Mouse (Mus musculus) small intestine, adult 2 months (tissue): ENCODE measurements around the gene Agt.

Experiments
- CTCF ChIP-seq: fragments of 200-500 bp; IDR thresholded peaks from 2 replicates; pipeline ENCODE4 v1.5.1; 2012; ENCODE audit warnings: low read depth, mild to moderate bottlenecking, control low read depth, inconsistent platforms, low read length, moderate library complexity, mixed read lengths; ENCODE audit not compliant: insufficient replicate concordance, insufficient read length; ENCODE audit errors: extremely low read depth
- POLR2A ChIP-seq: fragments of 200-500 bp; IDR thresholded peaks from 2 replicates; pipeline ENCODE4 v1.6.1; 2012; ENCODE audit warnings: low read depth, mild to moderate bottlenecking, control low read depth, inconsistent platforms, low read length, moderate library complexity

- TF ChIP-seq CTCF (no peak), POLR2A (no peak)
Measured at GRCm38 (mm10) chr8:124526261-124526660, 43.2 kb downstream of the Agt start.
